Mouse (Mus musculus): ENCODE results near the gene Rab5b. TPM values are rescaled to one million over a fixed set of nuclear protein-coding genes. Genes with fewer than 3 reads are reported as not detected.

Gene Rab5b
- polyA plus RNA-seq, 1 experiment from 2014 or later = 123 TPM

DNA sequence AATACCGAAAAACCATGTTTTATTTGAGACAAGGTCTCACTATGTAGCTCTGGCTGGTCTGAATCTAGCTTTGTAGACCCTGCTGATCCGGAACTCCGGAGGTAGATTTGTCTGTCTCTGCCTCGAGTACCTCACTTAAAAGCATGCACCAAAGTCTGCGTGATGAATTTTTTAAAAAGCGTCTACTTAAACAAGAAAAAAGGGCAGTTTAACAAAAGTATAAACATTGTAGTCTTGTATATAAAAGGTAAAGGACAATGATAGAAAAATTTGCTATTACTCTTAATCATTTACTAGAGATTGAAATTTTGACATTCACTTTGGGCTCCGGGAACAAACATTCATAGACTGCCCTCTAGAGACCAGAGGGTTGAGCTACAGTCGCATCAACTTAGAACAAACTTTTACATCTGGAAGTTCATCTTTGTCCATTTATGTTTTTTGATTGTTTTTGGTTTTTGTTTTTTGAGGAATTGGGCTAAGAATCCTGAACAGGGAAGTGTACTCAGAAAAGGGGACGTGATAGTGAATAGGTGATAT is 21.5 kb downstream of the Rab5b start:
- Histone ChIP-seq H3K9me3 (no peaks in the 10 kb centered on the region), H3K27me3 (replicated peaks) (no peaks in the 10 kb centered on the region), H3K9ac (peak overlapping the region; percentile 67; the same call in 1 of the 2 replicates), H3K27ac (peak overlapping the region; percentile 67), H3K4me2 (peak overlapping the region; percentile 81), H3K4me1 (peaks cover 9% of the 10 kb centered on the region), H3K36me3 (replicated peaks) (peaks cover 7% of the 10 kb centered on the region; the same call in 1 of the 2 replicates), H3K4me3 (peak overlapping the region; percentile 74)
- ATAC-seq (replicated peaks) = peak; percentile 12; the same call in 1 of the 2 replicates
- under 1% methylated on average over 9 of the region's 9 CpGs for WGBS

DNA sequence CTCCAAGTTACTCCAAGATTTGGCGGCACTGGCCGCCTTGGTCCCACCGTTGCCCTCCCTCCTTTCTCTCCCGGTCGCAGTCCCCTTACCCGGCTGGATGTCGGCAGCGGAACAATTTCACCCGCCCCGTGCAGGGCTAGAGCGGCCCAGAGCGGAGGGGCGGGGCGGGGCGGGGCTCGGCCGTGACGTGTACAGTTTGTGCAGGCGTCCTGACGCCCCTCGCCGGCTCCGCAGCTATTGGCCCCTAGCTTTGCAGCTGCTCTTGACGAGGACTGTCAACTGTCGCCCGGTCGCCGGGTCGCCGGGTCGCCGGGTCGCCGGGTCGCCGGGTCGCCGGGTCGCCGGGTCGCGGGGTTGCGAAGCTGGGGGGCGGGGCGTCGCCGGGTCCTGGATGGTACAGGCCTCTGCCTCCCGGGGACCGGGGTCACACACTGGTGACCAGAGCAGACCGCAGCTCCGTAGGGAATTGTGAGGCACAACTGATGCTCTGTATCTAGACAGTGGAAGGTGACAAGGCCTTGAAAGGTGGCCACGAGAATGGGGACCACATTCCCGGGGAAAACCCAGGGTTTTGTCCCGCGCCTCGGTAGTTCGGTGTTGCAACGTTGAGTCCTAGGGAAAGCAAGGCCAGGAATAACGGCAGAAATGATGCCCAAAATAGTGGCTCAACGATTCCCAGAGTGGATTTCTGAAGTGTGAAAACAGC is 22.1 kb downstream of the Rab5b start, which contains the start of gene Suox:
Gene Suox (minus strand): TSS at position 311 of the 706 bp plus-strand sequence.
- Histone ChIP-seq H3K4me1 (peaks cover 12% of the 10 kb centered on the region), H3K9me3 (no peaks in the 10 kb centered on the region), H3K4me2 (peak within 1 kb of the TSS; percentile 81), H3K4me3 (peak within 1 kb of the TSS; percentile 74), H3K9ac (peak within 1 kb of the TSS; percentile 67), H3K27ac (peak within 1 kb of the TSS; percentile 67), H3K27me3 (replicated peaks) (no peaks in the 10 kb centered on the region), H3K36me3 (replicated peaks) (peaks cover 7% of the 10 kb centered on the region; the same call in 1 of the 2 replicates)
- 1% methylated on average over 60 of the region's 60 CpGs for WGBS
- ATAC-seq (replicated peaks) = peak; percentile 93

DNA sequence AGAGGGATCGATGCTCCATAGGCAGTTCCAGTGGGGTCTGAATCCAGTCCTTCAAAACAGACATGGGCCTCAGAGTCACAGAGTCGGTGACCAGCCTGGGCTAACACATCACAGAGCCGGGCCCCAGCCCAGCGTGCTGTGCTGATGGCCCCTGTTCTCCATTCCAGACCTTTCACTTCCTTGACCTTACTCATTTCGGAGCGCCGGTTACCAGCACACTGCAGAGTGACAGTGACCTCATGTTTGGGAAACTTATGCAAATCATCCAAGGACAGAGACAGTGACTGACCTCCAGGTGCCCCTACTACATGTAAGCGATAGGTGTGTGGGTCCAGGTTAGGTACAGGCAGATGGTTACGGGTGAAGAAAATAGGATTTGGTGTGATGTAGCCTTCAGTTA is 24.9 kb downstream of the Rab5b start:
- Histone ChIP-seq H3K9ac (no peak overlapping the region), H3K4me2 (no peak overlapping the region), H3K27me3 (replicated peaks) (no peaks in the 10 kb centered on the region), H3K9me3 (no peaks in the 10 kb centered on the region), H3K27ac (no peak overlapping the region), H3K4me3 (no peak overlapping the region), H3K36me3 (replicated peaks) (peaks cover 7% of the 10 kb centered on the region; the same call in 1 of the 2 replicates), H3K4me1 (peaks cover 24% of the 10 kb centered on the region)
- 91% methylated on average over 9 of the region's 9 CpGs for WGBS
- no peak for ATAC-seq (replicated peaks)

DNA sequence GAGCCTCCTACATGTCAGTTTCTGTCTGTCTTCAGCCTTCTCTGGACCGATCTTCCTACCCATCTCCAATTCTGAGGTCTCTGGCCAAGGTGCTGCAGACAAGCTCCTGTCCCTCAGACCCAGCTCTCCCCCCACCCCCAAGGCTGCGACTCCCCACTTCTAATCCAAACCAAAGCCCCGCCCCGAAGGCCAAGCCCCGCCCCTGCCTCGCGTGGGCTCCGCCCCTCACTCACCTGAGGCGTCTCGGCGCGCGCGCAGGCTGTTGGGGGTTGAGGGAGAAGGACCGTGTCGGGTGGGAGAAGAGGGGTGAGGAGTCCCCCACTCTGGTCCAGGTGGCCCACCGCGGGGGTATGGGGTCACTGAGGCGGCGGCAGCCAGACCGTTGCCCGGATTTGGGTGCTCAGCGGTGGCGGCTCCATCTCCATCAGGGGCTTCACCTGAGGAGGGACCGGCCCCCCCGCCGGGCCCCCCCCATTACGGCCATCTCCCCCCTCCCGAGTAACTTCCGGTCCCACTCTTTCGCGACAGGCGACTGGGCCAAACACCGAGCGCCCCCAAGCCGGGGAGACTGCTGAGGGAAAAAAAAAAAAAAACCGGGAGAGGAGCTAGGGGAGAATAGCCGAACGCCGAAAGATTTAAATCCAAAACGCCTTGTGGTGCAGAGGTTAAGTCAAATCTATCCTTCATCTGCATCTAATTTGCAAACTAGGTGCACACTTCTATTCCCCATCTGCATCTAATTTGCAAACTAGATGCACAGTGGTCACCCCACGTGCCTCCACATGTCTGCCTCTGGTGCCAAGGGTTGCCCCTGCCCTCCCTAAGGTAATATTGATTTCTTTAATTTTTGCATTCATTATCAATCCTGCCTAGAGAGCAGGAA is 27.0 kb downstream of the Rab5b start:
- WGBS = under 1% methylated on average over 42 of the region's 42 CpGs
- Histone ChIP-seq H3K27me3 (replicated peaks) (no peaks in the 10 kb centered on the region), H3K27ac (peak overlapping the region; percentile 86), H3K4me3 (peak overlapping the region; percentile 80), H3K9ac (peak overlapping the region; percentile 80), H3K4me1 (peaks cover 24% of the 10 kb centered on the region), H3K9me3 (no peaks in the 10 kb centered on the region), H3K4me2 (peak overlapping the region; percentile 75), H3K36me3 (replicated peaks) (peaks cover 7% of the 10 kb centered on the region; the same call in 1 of the 2 replicates)
- ATAC-seq (replicated peaks) = peak; percentile 74

DNA sequence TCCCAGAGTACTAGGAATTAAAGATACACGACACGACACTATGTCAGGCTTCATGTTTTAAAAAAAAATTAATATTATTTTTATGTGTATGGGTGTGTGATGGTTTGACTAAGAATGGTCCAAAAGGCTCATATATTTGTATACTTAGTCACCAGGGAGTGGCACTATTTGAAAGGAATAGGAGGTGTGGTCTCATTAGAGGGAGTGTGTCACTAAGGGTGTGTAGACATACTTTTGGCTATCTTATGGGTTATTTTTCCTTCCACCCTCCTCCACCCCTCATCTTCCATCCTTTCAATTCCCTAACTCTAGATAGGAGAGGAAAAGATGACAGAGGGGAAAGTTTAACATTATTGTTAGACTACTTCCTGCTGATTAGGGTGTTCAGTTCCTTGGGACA is 30.3 kb downstream of the Rab5b start:
- Histone ChIP-seq H3K27ac (no peak overlapping the region), H3K4me1 (peaks cover 16% of the 10 kb centered on the region), H3K4me2 (no peak overlapping the region), H3K9me3 (no peaks in the 10 kb centered on the region), H3K27me3 (replicated peaks) (no peaks in the 10 kb centered on the region), H3K36me3 (replicated peaks) (no peaks in the 10 kb centered on the region), H3K9ac (no peak overlapping the region), H3K4me3 (no peak overlapping the region)
- no peak for ATAC-seq (replicated peaks)
- 97% methylated on average over 2 of the region's 2 CpGs for WGBS

DNA sequence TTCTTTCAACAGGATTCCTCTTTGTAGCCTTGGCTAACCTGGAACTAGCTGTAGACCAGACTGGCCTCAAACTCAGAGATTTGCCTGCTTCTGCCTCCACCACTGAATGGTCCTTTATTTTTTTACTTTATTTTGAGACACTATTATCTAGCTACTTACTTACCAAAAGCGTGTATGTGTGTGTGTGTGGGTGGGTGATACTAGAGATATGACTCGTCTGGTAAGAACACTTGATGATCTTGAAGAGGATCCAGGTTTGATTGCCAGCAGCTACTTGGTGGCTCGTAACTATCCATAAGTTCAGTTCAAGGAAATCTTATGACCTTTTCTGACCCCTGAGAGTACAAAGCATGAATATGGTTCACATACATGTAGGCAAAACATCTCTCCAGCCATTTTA is 30.8 kb downstream of the Rab5b start:
- peaks cover 16% of the 10 kb centered on the region for H3K4me1 ChIP-seq
- H3K36me3 ChIP-seq (replicated peaks) = no peaks in the 10 kb centered on the region
- ATAC-seq (replicated peaks) = no peak
- no peaks in the 10 kb centered on the region for H3K27me3 ChIP-seq (replicated peaks)
- no peaks in the 10 kb centered on the region for H3K9me3 ChIP-seq
- WGBS = 82% methylated on average over 3 of the region's 3 CpGs
- no peak overlapping the region for H3K4me3 ChIP-seq
- no peak overlapping the region for H3K4me2 ChIP-seq
- no peak overlapping the region for H3K27ac ChIP-seq
- H3K9ac ChIP-seq = no peak overlapping the region

DNA sequence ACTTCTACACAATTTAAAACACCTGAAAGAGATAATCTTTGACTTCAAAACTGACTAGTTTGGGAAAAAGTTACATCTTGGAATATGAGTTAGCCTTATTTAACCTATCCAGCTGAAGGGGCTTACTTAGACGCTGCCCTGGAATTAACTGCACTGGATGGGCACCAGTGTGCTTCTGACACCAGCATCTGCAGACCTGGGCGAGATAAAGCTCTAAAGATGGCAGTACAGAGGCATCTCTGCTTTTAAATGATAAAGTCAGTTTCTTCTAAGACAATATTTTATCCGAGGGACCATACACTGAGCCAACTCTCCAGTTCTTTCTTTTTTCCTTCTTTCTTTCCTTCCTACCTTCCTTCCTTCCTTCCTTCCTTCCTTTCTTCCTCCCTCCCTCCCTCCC is 31.3 kb downstream of the Rab5b start:
- Histone ChIP-seq H3K27ac (no peak overlapping the region), H3K4me1 (peaks cover 16% of the 10 kb centered on the region), H3K36me3 (replicated peaks) (no peaks in the 10 kb centered on the region), H3K4me3 (no peak overlapping the region), H3K9me3 (no peaks in the 10 kb centered on the region), H3K27me3 (replicated peaks) (no peaks in the 10 kb centered on the region), H3K4me2 (no peak overlapping the region), H3K9ac (no peak overlapping the region)
- no peak for ATAC-seq (replicated peaks)
- WGBS = 71% methylated on average over 3 of the region's 3 CpGs

DNA sequence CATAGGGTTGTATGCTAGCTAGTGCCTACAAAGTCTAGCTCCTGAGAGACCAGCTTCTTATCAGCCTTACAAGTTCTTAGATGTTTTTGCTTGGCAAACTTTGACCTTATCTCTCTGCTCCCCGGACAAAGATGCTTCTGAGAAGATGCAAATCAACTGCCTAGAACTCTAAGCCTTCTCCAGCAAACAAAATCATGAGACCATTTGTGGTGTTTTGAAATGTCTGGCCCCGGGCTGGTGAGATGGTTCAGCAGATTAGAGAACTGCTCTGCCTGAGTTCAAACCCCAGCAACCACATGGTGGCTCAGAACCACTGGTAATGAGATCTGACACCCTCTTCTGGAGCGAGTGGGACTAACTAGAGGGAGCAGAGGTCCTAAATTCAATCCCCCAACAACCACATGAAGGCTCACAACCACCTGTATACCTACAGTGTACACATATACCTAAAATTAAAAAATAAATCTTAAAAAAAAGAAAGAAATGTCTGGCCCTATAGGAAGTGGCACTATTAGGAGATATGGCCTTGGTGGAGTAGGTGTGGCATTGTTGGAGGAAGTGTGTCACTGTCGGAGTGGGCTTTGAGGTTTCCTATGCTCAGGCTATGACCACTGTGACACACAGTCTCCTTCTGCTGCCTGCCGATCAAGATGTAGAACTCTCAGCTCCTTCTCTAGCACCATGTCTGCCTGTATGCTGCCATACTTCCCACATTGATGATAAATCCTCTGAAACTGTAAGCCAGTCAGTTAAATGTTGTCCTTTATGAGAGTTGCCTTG is 32.4 kb downstream of the Rab5b start:
- Histone ChIP-seq H3K4me3 (no peak overlapping the region), H3K4me1 (peaks cover 11% of the 10 kb centered on the region), H3K36me3 (replicated peaks) (no peaks in the 10 kb centered on the region), H3K9ac (no peak overlapping the region), H3K4me2 (no peak overlapping the region), H3K9me3 (no peaks in the 10 kb centered on the region), H3K27me3 (replicated peaks) (no peaks in the 10 kb centered on the region), H3K27ac (no peak overlapping the region)
- no peak for ATAC-seq (replicated peaks)
- WGBS = 72% methylated on average over 5 of the region's 5 CpGs

DNA sequence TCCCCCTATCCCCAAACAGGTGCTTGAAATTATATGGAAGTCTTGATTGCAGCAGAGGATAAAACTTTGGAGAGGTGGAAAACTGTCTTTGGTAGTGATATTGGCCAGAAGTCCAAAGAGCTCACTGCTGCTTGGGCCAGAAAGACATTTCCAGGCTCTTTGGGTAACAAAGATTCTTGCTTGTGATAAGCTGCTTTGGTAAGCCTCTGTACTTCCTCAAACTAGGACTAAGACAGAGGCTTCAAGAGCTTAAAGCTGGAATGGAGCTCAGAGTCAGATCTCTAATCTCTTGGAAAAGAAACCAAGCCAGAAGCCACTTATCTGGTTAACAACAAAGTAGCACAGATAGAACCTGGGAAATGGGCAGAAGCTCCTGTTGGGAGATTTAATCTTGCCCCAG is 33.6 kb downstream of the Rab5b start:
- no peak for ATAC-seq (replicated peaks)

DNA sequence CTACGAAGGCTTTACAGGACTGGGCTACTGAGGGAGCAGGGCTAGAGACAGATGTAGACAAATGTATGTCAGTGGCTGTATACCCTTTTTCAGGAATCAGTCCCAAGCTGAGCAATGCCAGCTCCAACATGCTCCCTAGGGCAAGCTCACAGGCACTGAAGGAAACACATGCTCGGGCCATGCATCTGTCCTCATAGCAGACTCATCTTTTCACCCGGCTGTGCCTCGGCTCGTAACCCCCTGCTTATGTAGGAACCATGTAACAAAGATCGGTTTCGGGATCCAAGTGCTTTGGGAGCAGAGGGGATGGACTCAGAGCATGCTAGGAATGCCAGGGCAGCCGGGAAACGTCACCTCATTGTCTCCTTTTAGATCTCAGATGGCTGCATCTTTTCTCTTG is 36.6 kb downstream of the Rab5b start:
- H3K9me3 ChIP-seq = no peaks in the 10 kb centered on the region
- H3K4me2 ChIP-seq = no peak overlapping the region
- H3K4me1 ChIP-seq = no peaks in the 10 kb centered on the region
- H3K4me3 ChIP-seq = no peak overlapping the region
- no peak for ATAC-seq (replicated peaks)
- H3K27me3 ChIP-seq (replicated peaks) = no peaks in the 10 kb centered on the region
- H3K36me3 ChIP-seq (replicated peaks) = no peaks in the 10 kb centered on the region
- 52% methylated on average over 9 of the region's 9 CpGs for WGBS
- H3K9ac ChIP-seq = no peak overlapping the region
- H3K27ac ChIP-seq = no peak overlapping the region

More for the DNA sequence above, 33.6 kb downstream of the Rab5b start:
- Histone ChIP-seq H3K27ac (no peak overlapping the region), H3K9ac (no peak overlapping the region), H3K36me3 (replicated peaks) (no peaks in the 10 kb centered on the region), H3K9me3 (no peaks in the 10 kb centered on the region), H3K4me3 (no peak overlapping the region), H3K27me3 (replicated peaks) (no peaks in the 10 kb centered on the region), H3K4me1 (peaks cover under 1% of the 10 kb centered on the region), H3K4me2 (no peak overlapping the region)

DNA sequence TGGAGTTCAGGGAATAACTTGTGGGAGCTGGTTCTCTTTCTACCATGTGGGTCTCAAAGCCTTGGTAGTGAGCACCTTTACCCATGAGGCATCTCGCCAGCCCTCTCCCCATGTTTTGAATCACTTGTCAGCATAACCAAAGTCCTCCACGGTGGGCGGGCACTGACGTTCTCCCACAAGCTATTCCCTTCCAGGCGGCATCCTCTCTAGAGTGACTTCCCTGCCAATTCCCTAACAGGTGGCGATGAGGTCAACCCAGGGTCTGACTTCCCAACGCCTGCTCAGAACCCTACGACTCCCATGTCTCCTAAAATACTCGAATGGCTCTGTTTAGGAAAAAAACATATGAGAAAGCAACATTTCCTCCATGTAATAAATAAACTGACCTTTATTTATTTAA is 38.2 kb downstream of the Rab5b start:
- no peak overlapping the region for H3K4me3 ChIP-seq
- no peaks in the 10 kb centered on the region for H3K9me3 ChIP-seq
- H3K27ac ChIP-seq = no peak overlapping the region
- H3K4me1 ChIP-seq = no peaks in the 10 kb centered on the region
- H3K27me3 ChIP-seq (replicated peaks) = no peaks in the 10 kb centered on the region
- H3K9ac ChIP-seq = no peak overlapping the region
- WGBS = 63% methylated on average over 9 of the region's 9 CpGs
- no peaks in the 10 kb centered on the region for H3K36me3 ChIP-seq (replicated peaks)
- ATAC-seq (replicated peaks) = no peak
- no peak overlapping the region for H3K4me2 ChIP-seq

DNA sequence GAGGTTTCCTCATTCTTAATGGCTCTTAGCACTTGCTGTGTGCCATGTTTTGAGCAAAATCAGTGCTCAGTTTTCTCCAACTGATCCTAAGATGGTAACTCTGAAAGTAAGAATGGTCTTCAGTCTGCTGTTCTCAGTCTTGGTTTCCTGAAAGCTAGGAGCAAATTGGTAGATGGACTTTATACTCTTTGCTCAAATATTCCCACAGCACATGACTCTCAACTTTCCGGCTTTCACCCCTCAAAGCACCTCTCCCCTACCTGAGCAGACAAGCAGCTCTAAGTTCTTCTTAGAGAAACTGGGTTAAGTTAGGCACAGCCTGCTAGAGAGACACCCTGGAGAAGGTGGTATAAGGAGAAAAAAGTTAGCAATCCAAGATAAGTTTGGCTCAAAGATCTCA is 39.3 kb downstream of the Rab5b start:
- Histone ChIP-seq H3K4me2 (no peak overlapping the region), H3K4me3 (no peak overlapping the region), H3K36me3 (replicated peaks) (no peaks in the 10 kb centered on the region), H3K9me3 (no peaks in the 10 kb centered on the region), H3K9ac (no peak overlapping the region), H3K27ac (no peak overlapping the region), H3K4me1 (no peaks in the 10 kb centered on the region), H3K27me3 (replicated peaks) (no peaks in the 10 kb centered on the region)
- 91% methylated on average over 1 of the region's 1 CpGs for WGBS
- ATAC-seq (replicated peaks) = no peak
